Mouse (Mus musculus) heart, postnatal 25 days (tissue): ENCODE results near the gene Adgre5. TPM values are rescaled to one million over a fixed set of nuclear protein-coding genes. Genes with fewer than 3 reads are reported as not detected.
A peak's percentile ranks its signal among the peaks of the same experiment; 100 is the strongest.

Source experiments
- DNase-seq: peaks from one replicate; pipeline ENCODE4 v3.0.0; 2022; ENCODE audit warnings: low spot score
- intact Hi-C: fragments of 180-260 bp; cut with DNase I; formaldehyde crosslinking; loops from one replicate; pipeline ENCODE4 v1.15.1; 2025
- total RNA-seq, 2 experiments: library from RNA; stranded (reverse); gene quantifications; 2 replicates each; pipeline ENCODE4 v1.2.3; 2021

The Adgre5 gene
- total RNA-seq: 10 to 100 TPM; 39.4 to 56.9 TPM

GRCm38 (mm10) chr8:83740976-83741741 is at the start of gene Adgre5:
Gene Adgre5 (minus strand): TSS chr8:83741326.
- DNase-seq: peak; percentile 82
- intact Hi-C loops: no loop called here

GRCm38 (mm10) chr8:83789826-83790225 is 48.7 kb upstream of the Adgre5 start:
- DNase-seq: no peak

GRCm38 (mm10) chr8:83785046-83785445 is 43.9 kb upstream of the Adgre5 start:
- intact Hi-C loops: loop anchor here (10.0 kb wide), 1 partner anchor 170 kb away; the partner anchor contains the start of genes Asf1b and Gm10644
- DNase-seq: no peak

More at GRCm38 (mm10) chr8:83789826-83790225, 48.7 kb upstream of the Adgre5 start:
- intact Hi-C loops: loop anchor here (10.0 kb wide), 1 partner anchor 165 kb away; the partner anchor contains the start of genes Asf1b and Gm10644

GRCm38 (mm10) chr8:83782832-83783558 is 41.9 kb upstream of the Adgre5 start:
- peak; percentile 60 for DNase-seq
- intact Hi-C loops: loop anchor here (1.0 to 10.0 kb wide), 6 partner anchors 36 to 172 kb away; partner anchors contain the start of genes Asf1b and Gm10644

- intact Hi-C loops: loop anchor here (5.0 to 10.0 kb wide), 3 partner anchors 57 to 175 kb away; partner anchors contain the start of genes Asf1b and Gm10644
- no peak for DNase-seq
These were observed 38.5 kb upstream of the Adgre5 start for GRCm38 (mm10) chr8:83779610-83780009.

GRCm38 (mm10) chr8:83778051-83778450 is 36.9 kb upstream of the Adgre5 start:
- no peak for DNase-seq
- intact Hi-C loops: no loop called here

GRCm38 (mm10) chr8:83776632-83777031 is 35.5 kb upstream of the Adgre5 start:
- no peak for DNase-seq
- intact Hi-C loops: no loop called here

- no peak for DNase-seq
- intact Hi-C loops: loop anchor here (5.0 kb wide), 1 partner anchor 37 kb away; no protein-coding TSS in a partner anchor
These were observed 33.1 kb upstream of the Adgre5 start for GRCm38 (mm10) chr8:83774221-83774620.

GRCm38 (mm10) chr8:83773452-83773846 is 32.3 kb upstream of the Adgre5 start:
- intact Hi-C loops: loop anchor here (5.0 kb wide), 1 partner anchor 36 kb away; no protein-coding TSS in a partner anchor
- no peak for DNase-seq

GRCm38 (mm10) chr8:83772701-83773451 is 31.8 kb upstream of the Adgre5 start:
- intact Hi-C loops: loop anchor here (5.0 kb wide), 1 partner anchor 36 kb away; no protein-coding TSS in a partner anchor
- DNase-seq: no peak

- intact Hi-C loops: loop anchor here (5.0 kb wide), 1 partner anchor 34 kb away; no protein-coding TSS in a partner anchor
These were observed 30.7 kb upstream of the Adgre5 start for GRCm38 (mm10) chr8:83771791-83772190.

GRCm38 (mm10) chr8:83770669-83771068 is 29.5 kb upstream of the Adgre5 start:
- DNase-seq: no peak
- intact Hi-C loops: loop anchor here (5.0 kb wide), 1 partner anchor 33 kb away; no protein-coding TSS in a partner anchor

More at GRCm38 (mm10) chr8:83771791-83772190, 30.7 kb upstream of the Adgre5 start:
- DNase-seq: no peak

- no peak for DNase-seq
- intact Hi-C loops: loop anchor here (5.0 kb wide), 1 partner anchor 32 kb away; no protein-coding TSS in a partner anchor
These were observed 28.6 kb upstream of the Adgre5 start for GRCm38 (mm10) chr8:83769720-83770119.

- no peak for DNase-seq
- intact Hi-C loops: no loop called here
These were observed 27.4 kb upstream of the Adgre5 start for GRCm38 (mm10) chr8:83768526-83768925.

- DNase-seq: no peak
- intact Hi-C loops: no loop called here
These were observed 26.3 kb upstream of the Adgre5 start for GRCm38 (mm10) chr8:83767442-83767841.

- DNase-seq: no peak
- intact Hi-C loops: no loop called here
These were observed 24.5 kb upstream of the Adgre5 start for GRCm38 (mm10) chr8:83765663-83766062.

- DNase-seq: no peak
- intact Hi-C loops: no loop called here
These were observed 23.6 kb upstream of the Adgre5 start for GRCm38 (mm10) chr8:83764717-83765116.

GRCm38 (mm10) chr8:83764116-83764515 is 23.0 kb upstream of the Adgre5 start:
- intact Hi-C loops: no loop called here
- DNase-seq: no peak

- DNase-seq: no peak
- intact Hi-C loops: no loop called here
These were observed 18.2 kb upstream of the Adgre5 start for GRCm38 (mm10) chr8:83759231-83759759.
